Mouse (Mus musculus) midbrain, embryonic 16.5 days (tissue): ENCODE results near the gene Ephb2. TPM values are rescaled to one million over a fixed set of nuclear protein-coding genes. Genes with fewer than 3 reads are reported as not detected.

Experiments
- ATAC-seq: fragments of 200-750 bp; cut with Nextera tagmentation; 2 replicates; pipeline ENCODE4 v1.8.0; 2017; ENCODE audit warnings: moderate TSS enrichment
- H3K27ac ChIP-seq: fragments of 300-500 bp; sonication (generic); 2 replicates; pipeline ENCODE4 v1.5.1; 2014; ENCODE audit warnings: mild to moderate bottlenecking, low read length, mixed read lengths
- H3K27me3 ChIP-seq: fragments of 300-500 bp; sonication (generic); 2 replicates; pipeline ENCODE4 v1.6.1; 2014; ENCODE audit warnings: low read depth, low read length, mixed read lengths; ENCODE audit not compliant: control insufficient read depth, insufficient read depth
- H3K36me3 ChIP-seq: fragments of 300-500 bp; sonication (generic); 2 replicates; pipeline ENCODE4 v1.6.1; 2014; ENCODE audit warnings: mild to moderate bottlenecking, low read length, moderate library complexity, mixed read lengths; ENCODE audit not compliant: control insufficient read depth, insufficient read depth
- H3K4me1 ChIP-seq: fragments of 300-500 bp; sonication (generic); 2 replicates; pipeline ENCODE4 v1.6.1; 2014; ENCODE audit warnings: mild to moderate bottlenecking, low read length, mixed read lengths; ENCODE audit not compliant: control insufficient read depth, insufficient read depth
- H3K4me2 ChIP-seq: fragments of 300-500 bp; sonication (generic); 2 replicates; pipeline ENCODE4 v1.6.1; 2014; ENCODE audit warnings: mild to moderate bottlenecking, low read length, mixed read lengths
- H3K4me3 ChIP-seq: fragments of 300-500 bp; sonication (generic); 2 replicates; pipeline ENCODE4 v1.5.1; 2014; ENCODE audit warnings: low read depth, mild to moderate bottlenecking, low read length, moderate library complexity, mixed read lengths
- H3K9ac ChIP-seq: fragments of 300-500 bp; sonication (generic); 2 replicates; pipeline ENCODE4 v1.6.1; 2014; ENCODE audit warnings: low read depth, low read length, mixed read lengths
- H3K9me3 ChIP-seq: fragments of 300-500 bp; sonication (generic); replicated peaks from 2 replicates; pipeline ENCODE4 v1.6.1; 2014; ENCODE audit warnings: mild to moderate bottlenecking, low read length, mixed read lengths; ENCODE audit not compliant: control insufficient read depth, poor library complexity, severe bottlenecking
- WGBS: fragments of 180-500 bp; shearing (Covaris S2); extraction: QIAGEN DNeasy Blood & Tissue Kit; methylation state at CpG from one replicate; pipeline ENCODE4 v1.1.7; 2014; 5-methylcytosine and 5-hydroxymethylcytosine counted together
- polyA plus RNA-seq: library from polyadenylated mRNA; unstranded; fragments of >200 nt; fragmentation: Nextera tagmentation; extraction: Ambion mirVana; gene quantifications from 2 replicates; pipeline ENCODE4 v1.2.1, GENCODE M21; 2015

Gene Ephb2
- polyA plus RNA-seq, 1 experiment from 2014 or later: 13.1 TPM

- H3K9ac ChIP-seq: no peak overlapping the region
- ATAC-seq: no peak
- no peaks in the 10 kb centered on the region for H3K9me3 ChIP-seq
- no peaks in the 10 kb centered on the region for H3K27me3 ChIP-seq
- no peak overlapping the region for H3K27ac ChIP-seq
- 64% methylated on average over 5 of the region's 5 CpGs for WGBS
- H3K4me1 ChIP-seq: peaks cover 29% of the 10 kb centered on the region
- H3K4me2 ChIP-seq: no peak overlapping the region
- H3K36me3 ChIP-seq: no peaks in the 10 kb centered on the region
- H3K4me3 ChIP-seq: no peak overlapping the region
Measured at GRCm38 (mm10) chr4:136815364-136815763, 20.4 kb downstream of the Ephb2 start.

- H3K9ac ChIP-seq: no peak overlapping the region
- peaks cover 32% of the 10 kb centered on the region for H3K4me1 ChIP-seq
- no peak overlapping the region for H3K4me3 ChIP-seq
- H3K36me3 ChIP-seq: no peaks in the 10 kb centered on the region
- H3K4me2 ChIP-seq: no peak overlapping the region
- ATAC-seq: no peak
- 63% methylated on average over 4 of the region's 4 CpGs for WGBS
- H3K9me3 ChIP-seq: no peaks in the 10 kb centered on the region
- H3K27me3 ChIP-seq: no peaks in the 10 kb centered on the region
- no peak overlapping the region for H3K27ac ChIP-seq
Measured at GRCm38 (mm10) chr4:136812543-136812942, 23.2 kb downstream of the Ephb2 start.

- H3K4me3 ChIP-seq: no peak overlapping the region
- 17% methylated on average over 6 of the region's 6 CpGs for WGBS
- H3K4me1 ChIP-seq: peaks cover 38% of the 10 kb centered on the region
- no peaks in the 10 kb centered on the region for H3K36me3 ChIP-seq
- no peak overlapping the region for H3K9ac ChIP-seq
- no peak for ATAC-seq
- H3K27me3 ChIP-seq: no peaks in the 10 kb centered on the region
- H3K9me3 ChIP-seq: no peaks in the 10 kb centered on the region
- no peak overlapping the region for H3K27ac ChIP-seq
- no peak overlapping the region for H3K4me2 ChIP-seq
Measured at GRCm38 (mm10) chr4:136811596-136811995, 24.2 kb downstream of the Ephb2 start.

DNA sequence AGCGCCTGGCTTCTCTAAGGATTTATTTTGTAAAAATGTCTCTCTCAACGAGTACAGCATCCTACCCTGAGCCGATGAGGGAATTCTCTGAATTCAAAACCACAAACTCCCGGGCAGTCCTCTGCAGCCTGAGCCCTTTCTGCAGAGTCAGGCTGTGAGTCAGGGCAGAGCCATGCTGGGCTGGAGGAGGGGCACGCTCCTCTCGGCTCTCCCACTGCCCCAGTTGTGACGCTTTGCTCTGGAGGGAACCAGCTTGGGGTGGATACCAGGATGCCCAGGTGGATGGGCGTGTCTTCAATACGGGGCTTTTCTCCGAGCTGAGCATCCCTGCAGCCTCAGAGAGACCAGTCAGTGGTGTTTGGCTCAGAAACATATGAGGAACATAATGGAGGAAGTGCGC, 27.3 kb downstream of the Ephb2 start:
- H3K9ac ChIP-seq: peak overlapping the region; percentile 17; the same call in 1 of the 2 replicates
- H3K27me3 ChIP-seq: no peaks in the 10 kb centered on the region
- H3K27ac ChIP-seq: no peak overlapping the region
- H3K4me1 ChIP-seq: peaks cover 31% of the 10 kb centered on the region
- ATAC-seq: no peak
- no peak overlapping the region for H3K4me3 ChIP-seq
- WGBS: 20% methylated on average over 11 of the region's 11 CpGs
- H3K9me3 ChIP-seq: no peaks in the 10 kb centered on the region
- H3K36me3 ChIP-seq: no peaks in the 10 kb centered on the region
- H3K4me2 ChIP-seq: no peak overlapping the region

GRCm38 (mm10) chr4:136807448-136808009, 28.3 kb downstream of the Ephb2 start:
- peak; percentile 9; the same call in 1 of the 2 replicates for ATAC-seq
- peak overlapping the region; percentile 20; the same call in 1 of the 2 replicates for H3K27ac ChIP-seq
- H3K4me3 ChIP-seq: no peak overlapping the region
- H3K27me3 ChIP-seq: no peaks in the 10 kb centered on the region
- no peaks in the 10 kb centered on the region for H3K36me3 ChIP-seq
- no peak overlapping the region; the same call in 1 of the 2 replicates for H3K9ac ChIP-seq
- 38% methylated on average over 11 of the region's 11 CpGs for WGBS
- H3K9me3 ChIP-seq: no peaks in the 10 kb centered on the region
- no peak overlapping the region for H3K4me2 ChIP-seq
- H3K4me1 ChIP-seq: peaks cover 36% of the 10 kb centered on the region

DNA sequence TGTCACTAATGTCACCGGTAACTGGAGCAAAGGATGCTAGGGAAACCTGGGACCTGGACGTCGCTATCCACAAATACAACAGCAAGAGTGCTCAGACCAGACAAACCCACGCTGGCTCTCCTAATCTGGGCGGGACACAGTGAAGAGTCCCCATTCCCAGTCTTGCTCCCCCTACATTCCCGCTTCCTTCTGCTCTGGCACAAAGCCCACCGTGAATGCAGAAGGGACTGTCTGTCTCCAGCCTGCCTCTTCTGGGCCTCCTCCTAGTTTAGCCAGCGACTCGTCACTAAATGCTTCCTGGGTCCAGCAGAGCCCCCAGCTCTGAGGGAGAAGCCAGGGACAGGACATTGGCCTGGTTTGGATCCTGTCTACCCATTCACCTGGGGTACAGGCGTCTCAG, 29.5 kb downstream of the Ephb2 start:
- no peak for ATAC-seq
- no peak overlapping the region for H3K4me3 ChIP-seq
- no peak overlapping the region for H3K4me2 ChIP-seq
- H3K36me3 ChIP-seq: no peaks in the 10 kb centered on the region
- H3K4me1 ChIP-seq: peaks cover 29% of the 10 kb centered on the region
- H3K9me3 ChIP-seq: no peaks in the 10 kb centered on the region
- H3K27me3 ChIP-seq: no peaks in the 10 kb centered on the region
- H3K27ac ChIP-seq: no peak overlapping the region
- no peak overlapping the region for H3K9ac ChIP-seq
- WGBS: 72% methylated on average over 10 of the region's 10 CpGs

DNA sequence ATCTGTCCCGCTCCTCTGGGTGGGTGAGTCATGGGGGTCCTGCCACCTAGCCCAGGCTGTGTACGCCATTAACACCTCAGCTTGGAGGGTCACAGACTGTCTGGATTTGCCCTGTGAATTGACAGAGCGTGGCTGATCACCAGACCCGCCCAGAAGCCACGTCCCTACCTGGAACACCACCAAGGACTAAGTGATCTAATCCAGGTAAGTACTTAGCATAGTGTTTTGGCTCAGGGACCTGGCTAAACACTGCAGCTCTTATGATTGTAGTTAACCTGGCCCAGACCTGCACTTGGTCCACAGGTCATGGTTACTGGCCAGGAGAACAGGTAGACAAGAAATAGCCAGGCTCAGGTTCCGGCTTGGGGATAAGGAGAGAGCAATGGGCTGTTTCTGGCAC, 31.4 kb downstream of the Ephb2 start:
- no peaks in the 10 kb centered on the region for H3K36me3 ChIP-seq
- H3K4me1 ChIP-seq: peaks cover 38% of the 10 kb centered on the region
- 90% methylated on average over 6 of the region's 6 CpGs for WGBS

DNA sequence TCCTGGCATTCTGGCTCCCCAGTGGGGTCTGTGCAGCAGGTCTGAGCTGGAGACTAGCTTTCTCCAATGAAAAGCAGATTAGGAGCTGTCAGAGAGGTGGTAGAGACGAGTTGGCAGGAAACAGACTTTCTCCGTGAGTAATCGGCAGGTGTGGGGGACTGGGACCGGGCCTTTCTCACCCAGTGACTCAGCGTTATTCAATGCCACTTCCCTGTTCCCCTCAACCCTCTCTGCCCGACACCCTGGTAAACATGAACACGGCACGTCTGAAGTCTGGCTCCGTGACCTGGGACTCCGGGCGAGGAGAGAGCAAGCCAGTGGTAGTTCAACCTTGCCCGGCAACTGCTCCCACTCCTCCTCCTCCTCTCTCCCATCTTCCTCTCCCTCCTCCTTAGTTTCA, 33.3 kb downstream of the Ephb2 start:
- H3K4me3 ChIP-seq: no peak overlapping the region

More for the DNA sequence above, 31.4 kb downstream of the Ephb2 start:
- Histone ChIP-seq H3K27me3 (no peaks in the 10 kb centered on the region), H3K9ac (no peak overlapping the region), H3K4me3 (no peak overlapping the region), H3K27ac (no peak overlapping the region), H3K4me2 (no peak overlapping the region), H3K9me3 (no peaks in the 10 kb centered on the region)
- ATAC-seq: no peak

GRCm38 (mm10) chr4:136801944-136802343, 33.8 kb downstream of the Ephb2 start:
- H3K27me3 ChIP-seq: no peaks in the 10 kb centered on the region
- H3K4me1 ChIP-seq: peaks cover 23% of the 10 kb centered on the region
- H3K4me3 ChIP-seq: no peak overlapping the region
- ATAC-seq: no peak
- no peak overlapping the region for H3K4me2 ChIP-seq
- H3K9me3 ChIP-seq: no peaks in the 10 kb centered on the region
- H3K27ac ChIP-seq: no peak overlapping the region
- WGBS: 81% methylated on average over 5 of the region's 5 CpGs
- H3K9ac ChIP-seq: no peak overlapping the region
- no peaks in the 10 kb centered on the region for H3K36me3 ChIP-seq

More for the DNA sequence above, 33.3 kb downstream of the Ephb2 start:
- no peak overlapping the region for H3K9ac ChIP-seq
- H3K27ac ChIP-seq: no peak overlapping the region
- 64% methylated on average over 12 of the region's 12 CpGs for WGBS
- peaks cover 28% of the 10 kb centered on the region for H3K4me1 ChIP-seq
- no peaks in the 10 kb centered on the region for H3K36me3 ChIP-seq
- no peak overlapping the region for H3K4me2 ChIP-seq
- no peaks in the 10 kb centered on the region for H3K27me3 ChIP-seq
- ATAC-seq: no peak
- H3K9me3 ChIP-seq: no peaks in the 10 kb centered on the region
